Mouse (Mus musculus) adipocyte (in vitro differentiated cells): ENCODE data around the gene Spert.
A peak's percentile ranks its signal among the peaks of the same experiment; 100 is the strongest.

Source experiments
- DNase-seq: peaks from one replicate; pipeline ENCODE4 v3.0.0-alpha.2; 2016; ENCODE audit warnings: low spot score

Gene Spert

GRCm38 (mm10) chr14:75592978-75593377 is at the start of gene Spert:
TSS of gene Spert (minus strand) at chr14:75593116.
- DNase-seq = no peak

- no peak for DNase-seq
Observed at GRCm38 (mm10) chr14:75642080-75642479, 49.2 kb upstream of the Spert start, which contains the start of gene Erich6b. TSS of gene Erich6b (plus strand) at chr14:75642259.

GRCm38 (mm10) chr14:75641369-75641768 is 48.5 kb upstream of the Spert start:
- peak; percentile 6 for DNase-seq

DNA sequence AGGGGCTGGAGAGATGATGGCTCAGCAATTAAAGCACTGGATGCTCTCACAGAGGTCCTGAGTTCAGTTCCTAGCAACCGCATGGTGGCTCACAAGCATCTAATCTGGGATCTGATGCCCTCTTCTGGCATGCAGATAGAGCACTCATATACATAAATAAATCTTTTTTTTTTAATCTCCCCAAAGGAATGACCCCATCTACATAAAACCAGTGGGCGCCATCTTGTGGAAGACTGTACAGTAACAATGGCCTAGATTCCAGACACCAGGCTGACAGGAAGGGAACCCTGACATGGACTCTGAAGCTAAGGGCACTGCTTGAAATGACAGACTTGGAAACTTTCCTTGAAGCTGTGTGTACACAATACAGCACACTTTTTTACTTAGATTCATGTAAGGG is 47.9 kb upstream of the Spert start:
- DNase-seq = peak; percentile 14

GRCm38 (mm10) chr14:75637641-75638040 is 44.7 kb upstream of the Spert start:
- no peak for DNase-seq

GRCm38 (mm10) chr14:75636107-75636506 is 43.2 kb upstream of the Spert start:
- no peak for DNase-seq

GRCm38 (mm10) chr14:75635350-75635749 is 42.4 kb upstream of the Spert start:
- DNase-seq = peak; percentile 67

- no peak for DNase-seq
Observed at GRCm38 (mm10) chr14:75628870-75629269, 36.0 kb upstream of the Spert start.

- no peak for DNase-seq
Observed at GRCm38 (mm10) chr14:75622984-75623383, 30.1 kb upstream of the Spert start.

DNA sequence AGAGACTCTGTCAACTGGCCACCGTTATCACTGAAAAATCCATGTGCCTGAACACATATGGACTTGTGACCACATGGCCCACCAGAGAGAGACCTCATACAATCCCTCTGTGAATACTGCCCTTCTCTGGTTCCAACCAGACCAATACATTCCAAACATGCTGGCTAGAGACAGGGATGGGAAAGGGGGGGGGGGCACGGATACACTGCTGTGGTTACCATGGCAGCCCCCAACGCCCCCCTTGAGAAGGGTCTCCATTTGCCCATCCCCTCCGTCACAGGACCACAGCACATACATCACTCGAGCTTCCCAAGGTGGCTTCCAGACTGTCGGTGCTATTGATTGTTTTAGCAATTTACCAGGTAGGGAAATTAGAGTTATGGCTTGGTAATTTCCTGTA is 23.5 kb upstream of the Spert start:
- DNase-seq = no peak

DNA sequence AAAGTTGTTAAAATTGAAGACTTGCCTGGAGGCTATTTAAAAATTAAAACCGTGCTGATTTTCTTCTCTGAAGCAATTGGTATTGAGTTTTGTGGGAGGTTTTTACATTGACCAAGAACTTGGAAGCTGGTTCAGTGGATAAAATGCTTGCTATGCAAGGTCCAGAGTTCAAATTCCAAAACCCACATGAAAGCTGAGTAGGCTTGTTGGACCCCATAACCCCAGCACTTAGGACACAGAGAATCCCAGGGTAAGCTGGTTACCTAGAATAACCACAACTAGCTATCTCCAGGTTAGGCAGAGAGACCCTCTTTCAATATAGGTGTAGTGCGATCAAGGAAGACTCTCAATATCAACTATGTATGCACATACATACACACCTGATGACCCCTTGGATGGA is 16.3 kb upstream of the Spert start:
- no peak for DNase-seq

GRCm38 (mm10) chr14:75583870-75584269 is 9.0 kb downstream of the Spert start:
- no peak for DNase-seq

GRCm38 (mm10) chr14:75579010-75579409 is 13.9 kb downstream of the Spert start:
- no peak for DNase-seq

DNA sequence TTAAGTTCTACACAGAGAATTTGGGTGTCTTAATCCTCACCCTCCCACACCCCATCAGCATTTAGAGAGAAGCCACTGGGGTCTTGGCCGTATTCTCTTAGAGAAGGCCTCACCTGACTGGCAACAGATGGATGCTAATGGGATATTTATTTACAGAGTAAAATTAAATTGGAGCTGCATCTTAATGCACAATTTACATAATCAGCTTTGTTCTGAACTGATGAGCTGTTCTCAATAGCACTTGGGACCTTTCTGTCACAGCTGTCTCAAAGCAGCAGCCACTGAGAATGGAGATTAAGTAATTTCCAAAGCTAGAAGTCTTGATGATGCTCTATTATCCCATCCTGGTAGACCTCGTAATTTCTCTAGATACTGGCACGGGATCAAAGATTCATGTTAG is 26.6 kb downstream of the Spert start:
- no peak for DNase-seq

GRCm38 (mm10) chr14:75565534-75566140 is 27.3 kb downstream of the Spert start:
- no peak for DNase-seq

- no peak for DNase-seq
Observed at GRCm38 (mm10) chr14:75561577-75562331, 31.2 kb downstream of the Spert start.

GRCm38 (mm10) chr14:75541731-75542130 is 51.2 kb downstream of the Spert start:
- no peak for DNase-seq

DNA sequence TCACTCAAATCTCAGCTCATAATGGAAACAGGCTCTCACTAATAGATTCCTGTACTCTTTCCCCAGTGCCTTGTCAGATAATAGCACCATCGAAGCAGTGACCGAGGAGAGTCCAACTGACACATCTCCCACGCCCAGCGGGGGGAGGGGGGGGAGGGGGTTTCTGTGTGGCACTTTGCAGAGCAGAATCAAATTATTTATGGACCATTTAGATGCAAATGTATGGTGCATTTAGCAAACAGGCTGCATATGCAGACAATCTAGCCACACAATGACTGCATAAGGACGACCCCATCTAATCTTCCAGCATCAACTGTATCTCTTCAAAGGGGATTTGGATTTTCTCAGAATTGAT is 51.9 kb downstream of the Spert start:
- DNase-seq = no peak

- no peak for DNase-seq
Observed at GRCm38 (mm10) chr14:75540216-75540995, 52.5 kb downstream of the Spert start.

- DNase-seq = no peak
Observed at GRCm38 (mm10) chr14:75539205-75539604, 53.7 kb downstream of the Spert start.
